In the genomic region with DNA sequence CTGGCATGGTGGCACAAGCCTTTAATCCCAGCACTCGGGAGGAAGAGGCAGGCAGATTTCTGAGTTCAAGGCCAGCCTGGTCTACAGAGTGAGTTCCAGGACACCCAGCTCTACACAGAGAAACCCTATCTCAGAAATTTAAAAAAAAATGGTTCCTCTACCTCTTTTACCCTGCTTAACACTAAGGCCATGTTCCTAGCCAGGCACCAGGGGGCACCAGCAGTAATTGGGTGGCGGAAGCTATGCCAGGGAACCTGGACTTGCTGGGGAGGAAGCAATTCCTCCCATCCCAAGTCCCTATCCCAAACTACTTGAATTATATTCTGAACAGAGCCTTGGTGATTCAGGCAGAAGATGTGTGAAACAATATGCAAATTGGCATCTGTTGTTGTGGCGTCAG, we compare ENCODE assay signal across 15 mouse cellular contexts. TPM values are rescaled to one million over a fixed set of nuclear protein-coding genes. Genes with fewer than 3 reads are reported as not detected.
A peak's percentile ranks its signal among the peaks of the same experiment; 100 is the strongest.
DNase-seq lines count a peak whose midpoint lies in the region; ATAC-seq and TF ChIP-seq lines count a peak whose summit lies in the region.
"Had no signal": no experiment of that assay in that cellular context is flagged by ENCODE, and none has a peak within 500 bp of the region (broad histone marks: within the 10 kb centered on the region; RNA-seq: fewer than 3 reads in every experiment).

No protein-coding gene starts in this region.

- no peak overlapping the region for H3K4me3 ChIP-seq in kidney, adult 2 months (ENCODE audit: insufficient read depth, low read depth, low read length)
- H3K4me3 ChIP-seq: embryonic facial prominence, embryonic 12.5 days; forebrain, embryonic 13.5 days; hindbrain, embryonic 15.5 days; liver, embryonic 13.5 days had no signal

- TF ChIP-seq CTCF in kidney, adult 2 months (conservative IDR thresholded peaks at IDR 0.05; ENCODE audit: insufficient read depth, insufficient read length, low read depth, low read length) = peak; percentile 41

- TF ChIP-seq POLR2A in kidney, adult 2 months (IDR thresholded peaks at IDR 0.05; ENCODE audit: low read depth, low read length) = no peak

- peak; percentile 54 for ATAC-seq in megakaryocyte progenitor cell, adult 5-6 weeks (replicated peaks; ENCODE audit: poor library complexity)
- ATAC-seq: activated CD4-positive, CD25-positive, alpha-beta regulatory T cell, adult 4 months; forebrain, embryonic 13.5 days had no signal

- no peaks in the 10 kb centered on the region for H3K36me3 ChIP-seq in kidney, adult 2 months (ENCODE audit: control insufficient read depth, insufficient read depth, low read length)
- H3K36me3 ChIP-seq: embryonic facial prominence, embryonic 12.5 days; hindbrain, embryonic 15.5 days; liver, embryonic 13.5 days had no signal

- DNase-seq in kidney, adult 2 months = no peak
- no peak for DNase-seq in kidney, postnatal 14 days
- DNase-seq in ovary, postnatal 36 days (ENCODE audit: low spot score) = peak; percentile 23
- DNase-seq in ovary, postnatal 14 days (ENCODE audit: low spot score) = no peak
- peak; percentile 39 for DNase-seq in adrenal gland, postnatal 25 days
- no peak for DNase-seq in embryo, embryonic 10 days (ENCODE audit: low spot score)
- DNase-seq: cerebellum, adult 2 months; gastrocnemius, postnatal 14 days; kidney, postnatal 10 days; liver, embryonic 13.5 days had no signal

- WGBS in kidney, adult 2 months = 79% methylated on average over 3 of the region's 3 CpGs

- H3K4me1 ChIP-seq in kidney, adult 2 months (ENCODE audit: control insufficient read depth, insufficient read depth, low read length) = no peaks in the 10 kb centered on the region

- H3K27ac ChIP-seq in kidney, adult 2 months (ENCODE audit: insufficient read depth, low read depth, low read length) = no peak overlapping the region
- H3K27ac ChIP-seq: embryonic facial prominence, embryonic 12.5 days; forebrain, embryonic 13.5 days; hindbrain, embryonic 15.5 days; liver, embryonic 13.5 days had no signal

- no peaks in the 10 kb centered on the region for H3K27me3 ChIP-seq in kidney, adult 2 months (replicated peaks; ENCODE audit: control insufficient read depth, insufficient read depth, low read length)
- H3K27me3 ChIP-seq: forebrain, embryonic 13.5 days; hindbrain, embryonic 15.5 days had no signal

RNA-seq across cellular contexts. Expression of gene Kcnn3, which starts 9.8 kb away (rescaled TPM):
- 1.3 TPM in 2 replicates for polyA plus RNA-seq in kidney, adult 2 months (2012; rRNA removed)
- total RNA-seq in adrenal gland, postnatal 25 days (2021) = 4.1 and 5.5 TPM in 2 replicates
- not detected in 2 replicates for total RNA-seq in megakaryocyte progenitor cell, adult 5-6 weeks (2015)
- total RNA-seq in megakaryocyte progenitor cell, adult 5-6 weeks (2017) = 0.03 TPM in 1 of 2 replicates, not detected in the other
- polyA plus RNA-seq: activated CD4-positive, CD25-positive, alpha-beta regulatory T cell, adult 4 months had no signal

Comparison
In these comparisons a context has a peak if more than half of its experiments do, and no peak if none do; other contexts are left out.
1. DNase-seq: peak in ovary, postnatal 36 days (single experiment) and adrenal gland, postnatal 25 days (single experiment); none in kidney, adult 2 months (single experiment), kidney, postnatal 14 days (single experiment), ovary, postnatal 14 days (single experiment) and embryo, embryonic 10 days (single experiment).